Mouse (Mus musculus): ENCODE results near the gene Tnik. TPM values are rescaled to one million over a fixed set of nuclear protein-coding genes. Genes with fewer than 3 reads are reported as not detected.

The Tnik gene
- 14.7 and 17.8 TPM in 2 replicates for polyA plus RNA-seq (2015; fragmentation: Nextera tagmentation; extraction: Ambion mirVana)

DNA sequence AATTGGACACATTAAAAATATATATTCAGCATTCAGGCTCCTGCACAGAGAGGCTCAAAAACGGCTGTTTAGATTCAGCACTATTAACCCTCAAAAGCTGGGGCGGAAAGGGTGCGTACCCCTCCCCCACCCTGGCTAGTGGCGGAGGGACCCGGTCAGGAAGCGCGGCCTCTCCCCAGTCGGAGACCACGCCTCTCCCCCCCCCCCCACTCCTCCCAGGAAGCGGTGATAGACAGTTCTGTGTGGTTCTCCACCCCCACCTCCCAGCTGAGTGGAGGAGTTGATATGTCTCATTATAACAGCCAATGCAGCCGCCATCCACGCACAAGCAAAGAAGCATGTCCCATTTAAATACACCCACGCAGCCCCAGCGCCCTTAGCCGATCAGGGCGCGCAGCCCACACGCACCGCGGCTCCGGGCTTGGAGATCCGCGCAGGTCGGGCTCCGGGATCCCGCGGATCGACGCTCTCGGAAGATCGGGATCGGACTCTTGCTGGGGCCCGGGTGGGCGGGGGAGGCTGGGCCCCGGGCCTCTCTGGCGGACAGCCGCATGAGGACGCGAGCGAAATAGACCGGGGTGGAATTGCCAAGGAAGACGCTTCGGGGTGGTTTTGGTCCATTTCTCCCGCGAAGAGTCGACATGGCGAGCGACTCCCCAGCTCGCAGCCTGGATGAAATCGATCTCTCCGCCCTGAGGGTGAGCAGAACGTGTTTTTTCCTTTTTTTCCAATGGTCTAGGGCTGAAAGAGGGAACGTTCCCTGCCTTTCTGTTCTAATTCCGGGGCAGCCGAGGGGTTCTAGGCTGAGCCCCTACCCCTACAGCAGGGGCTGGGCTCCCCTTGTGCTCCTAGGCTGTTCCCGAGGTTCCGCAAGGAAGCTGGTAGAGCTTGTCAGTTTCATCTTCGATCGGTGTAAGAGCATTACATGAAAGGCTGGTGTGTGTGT lies at the start of gene Tnik:
Tnik (plus strand) TSS at position 213 of the 946 bp plus-strand sequence.
- Histone ChIP-seq H3K4me2 (peak within 1 kb of the TSS; percentile 85), H3K27me3 (replicated peaks) (no peaks in the 10 kb centered on the region), H3K27ac (peak within 1 kb of the TSS; percentile 88), H3K4me3 (replicated peaks) (peak within 1 kb of the TSS; percentile 76), H3K36me3 (no peaks in the 10 kb centered on the region), H3K9ac (peak within 1 kb of the TSS; percentile 67), H3K9me3 (no peaks in the 10 kb centered on the region), H3K4me1 (peaks cover 4% of the 10 kb centered on the region; the same call in 1 of the 2 replicates)
- peak; percentile 88 for ATAC-seq (ENCODE audit: insufficient read depth, low FRiP score, low read depth)
- WGBS: under 1% methylated on average over 58 of the region's 59 CpGs

DNA sequence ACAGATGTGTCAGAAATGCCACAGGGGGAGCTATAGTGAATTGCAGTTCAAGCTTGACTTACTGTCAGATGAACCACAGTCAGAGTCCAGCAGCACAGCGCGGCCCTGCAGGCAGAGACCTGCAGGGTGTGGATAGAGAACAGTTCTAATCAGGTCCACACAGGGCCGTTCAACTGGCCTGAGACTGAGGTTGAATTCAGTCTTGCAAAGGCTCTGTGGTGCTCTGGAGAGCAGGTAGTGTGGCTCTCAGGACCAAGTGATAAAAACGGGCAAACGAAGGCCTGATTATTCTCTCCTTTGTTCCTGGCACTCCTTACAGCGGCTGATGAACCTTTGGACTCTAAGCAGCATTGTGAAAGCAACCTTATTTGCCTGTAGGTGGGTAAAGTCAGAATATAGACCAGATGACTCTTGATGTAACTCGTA lies 48.1 kb upstream of the Tnik start:
- Histone ChIP-seq H3K4me3 (replicated peaks) (no peak overlapping the region), H3K27ac (peak overlapping the region; percentile 35; the same call in 1 of the 2 replicates), H3K4me2 (no peak overlapping the region), H3K9me3 (no peaks in the 10 kb centered on the region), H3K9ac (no peak overlapping the region), H3K4me1 (no peaks in the 10 kb centered on the region), H3K27me3 (replicated peaks) (no peaks in the 10 kb centered on the region), H3K36me3 (no peaks in the 10 kb centered on the region)
- peak; percentile 86 for ATAC-seq (ENCODE audit: insufficient read depth, low FRiP score, low read depth)
- WGBS: 76% methylated on average over 7 of the region's 7 CpGs

DNA sequence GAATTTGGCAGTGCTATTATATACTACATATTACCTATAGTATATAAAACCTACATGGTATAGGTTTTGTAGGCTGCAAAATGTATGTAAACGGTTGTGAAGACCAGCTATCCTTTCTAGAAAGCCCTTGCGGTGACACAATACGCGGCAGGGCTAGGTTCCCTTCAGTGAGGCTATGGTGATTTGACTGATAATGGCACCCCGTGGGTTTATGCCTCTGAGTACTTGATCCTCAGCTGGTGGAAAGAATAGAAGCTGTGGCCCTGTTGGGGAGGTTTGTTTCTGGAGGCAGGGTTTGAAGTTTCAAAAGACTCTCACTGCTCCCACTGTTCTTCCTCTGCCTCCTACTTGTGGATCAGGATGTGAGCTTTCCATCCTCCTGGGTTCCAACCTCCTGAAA lies 46.0 kb upstream of the Tnik start:
- Histone ChIP-seq H3K27me3 (replicated peaks) (no peaks in the 10 kb centered on the region), H3K9me3 (no peaks in the 10 kb centered on the region), H3K9ac (no peak overlapping the region), H3K4me3 (replicated peaks) (no peak overlapping the region), H3K4me2 (no peak overlapping the region), H3K4me1 (no peaks in the 10 kb centered on the region), H3K27ac (no peak overlapping the region), H3K36me3 (no peaks in the 10 kb centered on the region)
- no peak for ATAC-seq (ENCODE audit: insufficient read depth, low FRiP score, low read depth)
- WGBS: 46% methylated on average over 5 of the region's 5 CpGs

DNA sequence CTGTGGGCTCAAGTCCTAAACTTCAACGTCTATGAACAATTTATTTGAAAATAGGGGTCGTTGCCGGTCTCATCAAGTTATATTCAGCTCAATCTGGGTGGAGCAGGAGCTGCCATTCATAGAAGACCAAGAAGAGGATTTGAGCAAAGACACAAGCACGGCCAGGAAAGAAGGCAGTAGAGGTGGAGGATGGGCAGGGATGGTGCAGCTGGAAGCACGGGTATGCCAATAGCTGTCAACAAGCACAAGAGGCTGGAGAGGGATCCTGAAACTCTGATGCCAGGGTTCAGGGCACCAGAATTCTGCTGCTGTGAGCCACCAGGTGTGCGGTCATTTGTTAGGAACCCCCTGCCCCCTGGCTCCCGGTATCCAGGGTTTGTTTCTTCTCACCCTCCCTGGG lies 43.5 kb upstream of the Tnik start:
- H3K4me1 ChIP-seq: no peaks in the 10 kb centered on the region
- no peaks in the 10 kb centered on the region for H3K27me3 ChIP-seq (replicated peaks)
- no peak overlapping the region for H3K9ac ChIP-seq
- no peak overlapping the region for H3K27ac ChIP-seq
- H3K9me3 ChIP-seq: no peaks in the 10 kb centered on the region
- no peaks in the 10 kb centered on the region for H3K36me3 ChIP-seq
- no peak overlapping the region for H3K4me3 ChIP-seq (replicated peaks)
- 88% methylated on average over 7 of the region's 7 CpGs for WGBS
- no peak overlapping the region for H3K4me2 ChIP-seq
- no peak for ATAC-seq (ENCODE audit: insufficient read depth, low FRiP score, low read depth)

DNA sequence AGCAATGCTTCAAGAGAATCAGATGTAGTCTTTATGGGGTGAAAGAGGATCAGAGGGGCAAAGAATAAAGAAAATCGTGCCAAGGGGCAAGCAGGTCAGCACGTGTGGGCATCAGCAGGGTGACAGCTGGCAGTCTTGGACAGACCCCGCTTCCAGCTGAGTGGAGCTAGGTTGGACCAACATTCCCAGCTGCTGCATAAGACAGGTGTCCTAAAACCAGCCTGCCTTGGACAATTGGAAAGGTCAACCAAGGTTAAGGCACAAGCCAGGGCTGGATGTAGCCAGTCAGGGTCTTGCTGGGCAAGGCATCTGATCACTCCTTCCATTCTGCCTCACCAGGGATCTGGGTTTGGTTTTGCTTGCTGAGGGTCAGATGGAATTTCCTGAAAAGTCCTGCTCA lies 43.0 kb upstream of the Tnik start:
- no peak overlapping the region for H3K4me3 ChIP-seq (replicated peaks)
- no peaks in the 10 kb centered on the region for H3K27me3 ChIP-seq (replicated peaks)
- H3K4me1 ChIP-seq: no peaks in the 10 kb centered on the region
- ATAC-seq (ENCODE audit: insufficient read depth, low FRiP score, low read depth): no peak
- no peak overlapping the region for H3K4me2 ChIP-seq
- 87% methylated on average over 3 of the region's 3 CpGs for whole genome bisulfite sequencing
- no peaks in the 10 kb centered on the region for H3K9me3 ChIP-seq
- H3K9ac ChIP-seq: no peak overlapping the region
- H3K36me3 ChIP-seq: no peaks in the 10 kb centered on the region
- H3K27ac ChIP-seq: no peak overlapping the region

DNA sequence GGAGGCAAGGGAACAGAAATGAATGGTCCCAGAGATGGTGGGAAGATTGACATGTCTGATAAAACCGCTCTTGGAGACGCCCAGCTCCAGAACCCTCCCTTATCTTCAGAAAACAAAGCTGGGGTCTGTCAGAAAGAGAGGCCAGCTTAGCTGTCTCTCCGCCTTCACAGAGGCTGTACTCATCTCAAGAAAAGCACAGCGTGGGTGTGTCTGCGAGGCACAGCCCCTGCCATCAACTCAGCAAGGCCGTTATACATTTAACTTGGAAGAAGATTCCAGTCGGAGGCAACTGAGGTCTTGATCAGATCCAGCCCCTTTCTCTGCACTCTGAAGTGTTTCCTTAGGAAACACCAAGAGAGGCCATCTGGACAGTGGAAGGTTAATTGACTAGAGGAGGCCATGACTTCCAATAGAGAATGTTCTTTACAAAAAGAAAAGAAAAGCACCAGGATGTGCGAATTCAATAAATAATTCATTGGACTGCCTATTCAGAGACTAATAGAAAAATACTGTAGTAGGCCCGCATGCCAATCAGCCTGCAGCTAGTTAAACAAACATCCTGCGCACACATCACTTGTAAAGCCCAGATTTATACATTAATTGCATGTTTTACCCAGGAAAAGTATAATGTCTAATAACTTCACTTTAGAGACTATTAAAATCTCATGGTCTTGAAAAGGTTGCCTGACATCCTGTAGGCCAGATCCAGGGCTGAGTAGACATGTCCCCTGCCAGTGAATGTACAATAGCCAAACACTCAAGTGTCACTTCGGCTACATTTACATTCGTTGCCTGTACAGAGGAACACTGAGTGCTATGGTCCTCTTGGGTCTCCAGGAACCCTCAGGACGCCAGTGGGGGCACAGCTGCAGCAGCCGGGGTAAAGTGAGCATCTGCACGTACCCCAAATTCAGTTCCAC lies 38.3 kb upstream of the Tnik start:
- WGBS: 63% methylated on average over 15 of the region's 15 CpGs
- H3K4me1 ChIP-seq: no peaks in the 10 kb centered on the region
- H3K27me3 ChIP-seq (replicated peaks): no peaks in the 10 kb centered on the region
- no peak overlapping the region for H3K4me3 ChIP-seq (replicated peaks)
- H3K36me3 ChIP-seq: no peaks in the 10 kb centered on the region
- H3K4me2 ChIP-seq: no peak overlapping the region
- no peak for ATAC-seq (ENCODE audit: insufficient read depth, low FRiP score, low read depth)
- H3K9me3 ChIP-seq: no peaks in the 10 kb centered on the region
- no peak overlapping the region for H3K27ac ChIP-seq
- H3K9ac ChIP-seq: no peak overlapping the region

DNA sequence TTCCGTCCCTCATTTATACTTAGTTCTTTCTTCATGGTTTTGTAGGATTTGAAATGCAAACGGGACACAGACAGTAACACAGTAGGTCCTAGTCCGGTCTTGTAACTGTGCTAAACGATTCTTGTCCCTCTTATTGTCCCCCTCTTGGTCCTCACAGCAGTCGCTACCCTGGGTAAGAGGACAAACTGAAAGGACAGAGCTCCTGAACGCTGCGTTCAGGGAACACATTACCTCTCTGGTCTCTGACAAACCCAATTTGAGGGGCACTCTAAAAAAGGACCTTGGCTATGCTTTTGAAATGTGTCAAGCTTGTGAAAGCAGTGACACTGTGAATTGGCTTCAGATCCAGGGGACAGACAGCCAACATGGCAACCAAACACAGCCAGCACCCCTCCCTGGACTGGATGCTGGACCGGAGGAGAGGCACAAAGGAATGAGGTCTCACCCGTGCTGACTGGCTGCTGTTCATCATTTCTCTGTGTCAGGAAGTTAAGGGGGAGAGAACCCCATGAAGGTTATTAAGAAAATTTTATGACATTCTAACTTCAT lies 37.6 kb upstream of the Tnik start:
- Histone ChIP-seq H3K4me1 (no peaks in the 10 kb centered on the region), H3K9me3 (no peaks in the 10 kb centered on the region), H3K27ac (no peak overlapping the region), H3K27me3 (replicated peaks) (no peaks in the 10 kb centered on the region), H3K4me2 (no peak overlapping the region), H3K36me3 (no peaks in the 10 kb centered on the region), H3K4me3 (replicated peaks) (no peak overlapping the region), H3K9ac (no peak overlapping the region)
- 79% methylated on average over 9 of the region's 9 CpGs for WGBS
- ATAC-seq (ENCODE audit: insufficient read depth, low FRiP score, low read depth): no peak

DNA sequence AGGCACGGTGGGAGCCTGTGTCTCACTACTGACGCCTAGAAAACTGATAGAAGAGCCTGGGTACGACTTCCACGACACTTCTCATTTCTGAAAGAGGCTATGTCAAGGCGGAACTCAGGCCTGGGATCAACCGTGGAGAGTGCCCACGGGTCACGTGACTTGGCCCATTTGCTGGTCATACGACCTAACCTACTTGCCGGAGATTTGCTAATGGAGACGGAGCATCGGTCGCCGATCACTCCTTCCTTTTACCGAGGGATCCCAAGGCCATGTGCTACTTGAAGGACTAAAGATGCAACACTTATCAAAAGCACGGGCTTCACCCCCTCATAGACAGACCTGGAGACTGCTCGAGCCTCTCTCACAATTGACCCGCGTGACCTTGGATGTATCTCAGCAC lies 36.8 kb upstream of the Tnik start:
- WGBS: 87% methylated on average over 19 of the region's 19 CpGs

DNA sequence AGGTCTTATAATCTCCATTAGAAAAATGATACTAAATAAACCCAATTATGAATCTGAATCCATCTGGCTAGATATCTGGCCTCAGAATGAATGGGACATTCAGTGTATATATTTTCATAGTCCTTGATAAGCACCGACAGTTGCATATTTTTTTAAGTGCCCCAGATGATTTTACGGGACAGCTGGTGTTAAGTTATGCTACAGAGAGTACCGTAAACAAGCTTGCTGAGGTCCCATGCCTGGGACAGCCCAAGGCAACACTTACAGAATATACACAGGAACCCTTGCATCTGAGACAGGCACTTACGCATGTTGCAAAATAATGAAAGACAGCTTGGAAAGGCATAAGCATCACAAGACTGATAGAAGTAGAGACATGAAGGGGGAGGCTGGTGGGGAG lies 34.1 kb upstream of the Tnik start:
- ATAC-seq (ENCODE audit: insufficient read depth, low FRiP score, low read depth): no peak
- WGBS: 44% methylated on average over 4 of the region's 4 CpGs
- H3K27ac ChIP-seq: no peak overlapping the region
- no peaks in the 10 kb centered on the region for H3K4me1 ChIP-seq
- H3K9ac ChIP-seq: no peak overlapping the region
- no peak overlapping the region for H3K4me3 ChIP-seq (replicated peaks)
- no peaks in the 10 kb centered on the region for H3K36me3 ChIP-seq
- H3K27me3 ChIP-seq (replicated peaks): no peaks in the 10 kb centered on the region
- H3K4me2 ChIP-seq: no peak overlapping the region
- H3K9me3 ChIP-seq: no peaks in the 10 kb centered on the region

More for the DNA sequence above, 36.8 kb upstream of the Tnik start:
- Histone ChIP-seq H3K36me3 (no peaks in the 10 kb centered on the region), H3K27me3 (replicated peaks) (no peaks in the 10 kb centered on the region), H3K4me3 (replicated peaks) (no peak overlapping the region), H3K9me3 (no peaks in the 10 kb centered on the region), H3K27ac (no peak overlapping the region), H3K9ac (no peak overlapping the region), H3K4me1 (no peaks in the 10 kb centered on the region), H3K4me2 (no peak overlapping the region)
- ATAC-seq (ENCODE audit: insufficient read depth, low FRiP score, low read depth): no peak

DNA sequence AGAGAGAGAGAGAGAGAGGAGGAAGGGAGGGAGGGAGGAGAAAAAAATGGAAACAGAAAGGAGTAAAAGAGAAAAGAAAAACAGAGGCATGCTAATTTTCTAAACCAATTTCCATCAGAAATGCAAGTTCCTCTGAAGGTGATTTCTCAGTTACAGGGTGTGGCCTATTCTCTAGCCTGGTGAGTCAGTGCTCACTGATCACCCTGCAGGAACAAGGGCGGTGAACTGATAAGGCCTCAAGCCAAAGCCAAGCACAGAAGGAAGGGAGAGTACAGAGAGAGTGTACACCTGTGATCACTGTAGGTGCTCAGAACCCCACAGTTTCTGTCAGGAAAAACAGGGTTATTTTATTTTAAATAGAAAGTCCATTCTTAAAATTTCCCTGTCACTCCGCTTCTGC lies 33.5 kb upstream of the Tnik start:
- peak overlapping the region; percentile 37; the same call in 1 of the 2 replicates for H3K27ac ChIP-seq
- no peaks in the 10 kb centered on the region for H3K4me1 ChIP-seq
- no peaks in the 10 kb centered on the region for H3K27me3 ChIP-seq (replicated peaks)
- H3K36me3 ChIP-seq: no peaks in the 10 kb centered on the region
- H3K9me3 ChIP-seq: no peaks in the 10 kb centered on the region
- 81% methylated on average over 2 of the region's 2 CpGs for WGBS
- no peak overlapping the region for H3K4me2 ChIP-seq
- no peak overlapping the region for H3K9ac ChIP-seq
- ATAC-seq (ENCODE audit: insufficient read depth, low FRiP score, low read depth): peak; percentile 84
- H3K4me3 ChIP-seq (replicated peaks): no peak overlapping the region

DNA sequence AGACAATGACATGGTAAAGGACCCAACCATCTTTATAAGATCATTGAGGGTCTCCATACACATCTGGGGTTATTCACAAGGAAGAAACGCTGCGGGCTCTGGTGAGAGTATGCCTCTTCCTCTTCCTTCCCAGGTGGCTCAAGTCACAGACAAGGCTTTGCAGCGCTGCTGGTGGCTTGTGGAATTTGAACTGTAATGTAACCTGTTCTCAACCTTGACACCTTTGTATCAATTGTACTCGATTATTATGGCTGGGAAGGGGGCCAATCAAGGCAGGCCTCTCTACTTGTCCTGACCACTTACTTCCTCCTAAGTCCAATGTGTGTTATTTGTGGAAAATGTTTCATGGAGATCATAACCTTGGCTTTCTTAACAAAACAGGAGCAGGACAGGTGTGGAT lies 30.1 kb upstream of the Tnik start:
- Histone ChIP-seq H3K4me2 (no peak overlapping the region), H3K27me3 (replicated peaks) (no peaks in the 10 kb centered on the region), H3K9me3 (no peaks in the 10 kb centered on the region), H3K36me3 (no peaks in the 10 kb centered on the region), H3K4me3 (replicated peaks) (no peak overlapping the region), H3K9ac (no peak overlapping the region), H3K4me1 (no peaks in the 10 kb centered on the region), H3K27ac (no peak overlapping the region)
- ATAC-seq (ENCODE audit: insufficient read depth, low FRiP score, low read depth): no peak
- WGBS: 75% methylated on average over 4 of the region's 4 CpGs
